Mouse (Mus musculus) layer of hippocampus, postnatal 36 days (tissue): ENCODE measurements at regions not wholly inside any gene's neighbourhood (a gene's known extent, or its start where the extent isn't known, plus 50 kb on each side); places are given as distances from the start of the nearest gene placed in this dataset.

Source experiments
- DNase-seq, 2 experiments: peaks; one replicate each; pipeline ENCODE4 v3.0.0; 2022

DNA sequence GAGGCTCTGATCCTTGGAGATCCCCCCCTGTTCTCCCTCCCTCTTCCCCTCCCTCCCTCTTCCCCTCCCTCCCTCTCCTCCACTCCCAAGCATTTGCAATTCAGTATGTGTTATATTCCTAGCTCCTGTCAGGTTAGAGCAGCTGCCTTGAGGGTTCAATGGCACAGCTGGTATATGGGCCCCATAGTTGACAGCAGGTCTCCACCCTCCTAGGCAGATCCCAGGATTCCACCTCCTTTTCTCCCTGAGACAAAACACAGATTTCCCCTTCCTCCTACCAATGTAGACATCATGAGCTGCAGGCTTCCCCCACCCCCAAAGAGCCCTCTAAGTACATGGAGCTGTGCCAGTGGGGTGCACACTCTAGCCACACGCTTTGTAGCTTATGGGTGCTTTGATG is 137.8 kb downstream of the Unc5cl start:
- no peak for DNase-seq

DNA sequence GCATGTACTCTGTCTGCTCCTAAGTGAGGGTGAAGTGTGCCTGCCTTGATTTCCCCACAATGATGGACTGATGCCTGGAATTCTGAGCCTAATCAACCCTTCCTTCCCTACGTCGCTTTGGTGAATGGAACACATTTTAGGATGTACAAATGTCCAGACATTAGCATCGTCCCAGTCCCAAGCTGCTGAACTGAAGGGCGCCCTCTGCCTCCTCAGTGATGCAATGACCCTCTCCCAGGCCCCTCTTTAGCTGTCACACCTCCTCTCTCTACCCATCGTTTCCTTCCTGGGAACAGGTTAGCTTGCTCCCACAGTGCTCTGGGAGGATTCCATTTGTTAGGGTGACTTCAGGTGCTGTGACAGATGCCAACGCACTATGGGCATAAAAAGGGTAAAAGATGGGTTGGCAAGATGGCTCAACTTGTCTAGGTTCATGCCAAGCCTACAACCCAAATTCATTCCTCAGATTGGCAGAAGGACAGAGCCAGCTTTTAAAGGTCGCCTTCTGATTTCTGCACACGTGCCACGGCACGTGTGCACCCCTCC is 140.8 kb downstream of the Unc5cl start:
- DNase-seq = no peak

DNA sequence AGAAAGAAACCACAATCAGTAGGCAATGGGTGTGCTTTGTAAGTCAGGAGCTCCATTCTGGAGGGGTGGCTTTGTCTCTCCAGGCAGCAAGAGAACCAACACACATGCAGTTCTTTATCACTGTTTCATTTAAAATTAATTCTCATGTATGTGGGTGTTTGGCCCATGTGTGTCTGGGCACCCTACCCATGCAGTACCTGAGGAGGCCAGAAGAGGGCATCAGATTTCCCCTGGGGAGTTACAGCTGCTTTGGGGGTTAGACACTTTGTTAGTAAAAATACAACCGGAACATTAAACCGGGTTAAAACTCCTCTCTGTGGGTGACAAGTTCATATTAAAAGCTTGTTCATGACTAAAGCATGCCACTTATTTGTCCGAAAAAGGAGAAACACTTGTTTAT is 141.7 kb downstream of the Unc5cl start:
- DNase-seq = peak in 1 of 2 experiments; percentile 23

DNA sequence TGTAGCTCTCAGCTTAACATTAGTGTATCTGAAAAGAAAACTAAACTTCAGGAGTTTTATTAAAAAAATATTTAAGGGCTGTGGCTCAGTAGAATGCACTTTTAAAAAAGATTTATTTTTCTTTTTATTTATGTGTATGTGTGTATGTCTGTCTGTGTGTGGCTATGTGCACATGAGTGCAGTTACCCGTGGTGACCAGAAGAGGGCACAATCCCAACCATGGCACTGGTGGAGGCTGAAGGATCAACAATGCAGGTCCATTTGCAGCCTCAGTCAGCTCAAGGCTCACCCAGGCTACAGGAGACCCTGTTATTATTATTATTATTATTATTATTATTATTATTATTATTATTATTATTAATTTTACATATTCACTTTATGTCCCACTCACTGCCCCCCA is 142.6 kb downstream of the Unc5cl start:
- no peak for DNase-seq

DNA sequence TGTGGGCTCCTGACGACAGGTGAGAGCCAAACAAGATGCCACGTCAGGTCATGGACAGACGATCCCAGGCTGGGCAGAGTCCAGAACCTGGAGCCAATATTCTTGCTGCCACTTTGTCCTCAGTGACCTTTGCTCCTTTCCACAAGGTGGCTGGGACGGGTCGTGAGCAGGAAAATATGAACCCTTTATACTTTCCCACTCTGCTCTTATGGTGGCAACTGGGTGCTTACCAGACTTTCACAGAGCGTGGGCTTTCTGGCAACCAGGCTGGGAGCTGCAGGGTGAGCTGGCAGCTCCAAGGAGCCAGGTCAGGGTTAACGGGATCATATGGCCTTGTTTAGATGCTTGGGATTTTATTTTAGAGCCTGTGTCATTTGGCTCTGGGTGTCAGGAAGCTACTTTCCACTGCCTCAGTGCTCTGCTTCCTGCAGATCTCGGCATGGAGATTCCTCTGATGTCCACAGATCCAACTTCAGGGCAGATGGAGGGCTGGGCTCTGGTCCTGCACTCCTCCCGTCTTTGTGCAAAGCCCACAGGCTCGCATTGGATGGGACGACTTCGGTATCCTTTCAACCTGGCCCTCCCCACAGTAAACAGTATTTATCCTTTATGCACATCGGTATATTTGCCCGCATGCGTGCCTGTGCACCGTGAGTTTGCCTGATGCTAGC is 143.9 kb downstream of the Unc5cl start:
- no peak for DNase-seq

DNA sequence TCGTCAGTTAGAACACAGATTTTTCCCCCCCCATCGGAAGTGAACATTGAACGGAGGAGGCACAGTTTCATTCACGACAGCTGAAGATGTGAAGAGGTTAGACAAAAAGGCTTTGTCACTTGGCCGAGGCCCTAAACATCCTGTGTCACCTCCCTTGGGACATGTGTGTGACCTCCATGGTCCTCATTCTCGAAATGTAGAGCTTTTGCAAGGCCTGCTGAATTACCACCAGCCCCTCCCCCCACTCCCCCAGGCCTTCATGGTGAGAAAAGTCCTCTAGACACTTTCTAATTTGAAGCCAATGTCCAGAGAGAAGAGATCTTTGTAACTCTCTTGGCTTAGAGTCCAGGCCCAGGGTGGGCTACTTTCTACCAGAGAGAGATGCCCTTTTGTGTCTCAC is 145.5 kb downstream of the Unc5cl start:
- DNase-seq = no peak

DNA sequence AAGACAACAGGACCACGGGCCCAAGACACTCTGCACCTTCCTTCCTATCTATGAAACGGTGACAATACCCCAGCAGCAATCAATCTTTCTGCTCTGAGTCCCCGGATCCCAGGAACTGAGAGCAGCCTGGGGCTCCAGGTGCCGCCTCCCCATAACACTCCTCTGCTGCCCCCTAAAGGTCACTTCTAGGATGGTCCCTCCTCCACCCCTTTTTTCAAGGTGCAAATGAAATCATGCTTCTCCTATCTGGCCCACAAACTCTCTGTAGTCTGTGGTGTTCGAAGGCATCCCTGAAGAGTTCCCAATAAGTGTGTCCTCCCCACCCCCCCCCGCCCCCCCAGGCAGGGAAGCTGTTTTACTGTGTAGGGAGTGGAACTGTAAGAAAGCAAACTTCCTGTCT is 147.9 kb downstream of the Unc5cl start:
- peak in 1 of 2 experiments; percentile 45 for DNase-seq

DNA sequence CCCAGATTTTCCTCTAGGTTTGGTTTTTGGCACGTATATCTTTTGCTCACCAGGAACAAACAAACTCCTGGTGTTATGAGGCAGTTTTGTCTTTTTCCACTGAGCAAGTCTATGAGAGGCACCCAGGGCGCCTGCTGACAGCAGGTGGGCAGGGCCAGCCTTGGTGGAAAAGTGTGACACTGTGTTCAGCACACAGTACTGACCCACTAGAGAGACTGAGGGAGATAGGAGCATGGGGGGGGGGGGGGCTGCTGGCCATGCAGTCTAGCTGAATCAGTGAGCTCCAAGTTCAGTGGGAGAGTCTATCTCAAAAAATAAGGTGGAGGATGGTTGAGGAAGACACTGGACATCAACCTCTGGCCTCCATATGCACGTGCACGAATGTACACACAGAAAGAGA is 152.1 kb downstream of the Unc5cl start:
- DNase-seq = no peak

DNA sequence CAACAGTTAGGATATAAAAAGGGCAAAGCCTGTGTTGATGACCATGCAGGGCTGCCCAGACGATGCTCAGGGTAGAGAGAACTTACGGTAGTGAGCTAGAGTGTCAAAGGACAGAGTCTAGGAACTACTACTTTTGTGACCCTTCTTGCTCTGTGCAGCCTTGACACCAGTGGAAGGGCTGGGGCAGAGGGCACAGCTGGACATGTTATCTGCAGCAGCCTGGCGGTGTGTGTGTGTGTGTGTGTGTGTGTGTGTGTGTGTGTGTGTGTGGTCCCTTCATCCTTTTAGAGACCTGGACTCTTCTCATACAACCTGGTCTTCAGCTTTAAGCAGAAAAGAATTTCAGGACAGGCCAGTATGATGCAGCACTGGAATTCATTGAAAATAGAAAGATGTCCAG is 153.6 kb downstream of the Unc5cl start:
- DNase-seq = no peak

DNA sequence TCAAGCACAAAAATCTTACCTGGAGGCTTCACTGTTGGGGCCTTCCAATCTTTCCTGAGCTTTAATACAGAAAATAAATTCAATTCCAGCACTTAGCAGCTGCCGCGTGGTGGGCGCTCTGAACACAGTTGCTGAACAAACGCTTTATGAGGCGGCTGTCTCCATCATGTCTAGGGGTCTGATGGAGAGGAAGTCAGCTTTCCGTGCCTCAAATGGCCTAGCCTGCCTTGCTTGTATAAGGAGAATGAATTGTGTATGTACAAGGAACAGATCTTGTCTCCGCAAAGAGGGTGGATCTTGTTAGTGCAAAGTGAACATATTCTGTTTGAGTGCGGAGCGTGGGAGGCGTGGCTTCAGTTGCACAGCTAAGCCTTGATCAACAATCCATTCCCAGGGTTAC is 155.4 kb downstream of the Unc5cl start:
- peak in 1 of 2 experiments; percentile 11 for DNase-seq

DNA sequence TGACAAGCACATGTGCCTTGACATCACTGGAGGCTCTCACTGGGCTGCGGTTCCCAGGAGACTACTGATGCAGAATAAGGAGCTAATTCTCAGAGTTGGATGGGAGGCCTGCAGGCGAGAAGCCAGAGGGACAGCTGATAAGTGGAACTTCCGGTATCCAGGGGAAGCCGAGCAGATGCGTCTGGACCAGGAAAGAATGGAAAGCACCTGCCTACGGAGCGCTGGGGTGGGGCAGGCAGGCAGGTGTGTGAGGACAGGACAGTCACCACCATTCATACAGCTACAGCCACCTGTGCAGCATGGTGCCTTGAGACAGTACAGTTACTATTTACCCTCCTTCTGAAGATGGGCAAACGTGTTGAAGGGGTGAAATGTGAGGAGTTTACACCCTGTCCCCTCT is 156.1 kb downstream of the Unc5cl start:
- no peak for DNase-seq

DNA sequence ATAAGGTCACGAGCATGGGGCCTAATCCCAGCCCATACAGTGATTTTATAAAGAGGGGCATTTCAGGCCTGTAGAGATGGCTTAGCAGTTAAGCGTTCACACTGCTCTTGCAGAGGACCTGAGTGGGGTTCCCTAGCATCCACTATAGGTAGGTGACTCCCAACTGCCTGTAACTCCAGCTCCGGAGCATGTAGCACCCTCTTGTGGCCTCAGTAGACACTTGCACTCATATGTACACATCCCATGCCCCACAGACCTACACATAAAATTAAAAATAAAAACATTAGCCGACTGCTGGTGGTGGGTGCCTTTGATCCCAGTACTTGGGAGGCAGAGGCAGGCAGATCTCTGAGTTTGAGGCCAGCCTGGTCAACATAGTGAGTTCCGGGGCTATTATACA is 158.8 kb downstream of the Unc5cl start:
- no peak for DNase-seq

DNA sequence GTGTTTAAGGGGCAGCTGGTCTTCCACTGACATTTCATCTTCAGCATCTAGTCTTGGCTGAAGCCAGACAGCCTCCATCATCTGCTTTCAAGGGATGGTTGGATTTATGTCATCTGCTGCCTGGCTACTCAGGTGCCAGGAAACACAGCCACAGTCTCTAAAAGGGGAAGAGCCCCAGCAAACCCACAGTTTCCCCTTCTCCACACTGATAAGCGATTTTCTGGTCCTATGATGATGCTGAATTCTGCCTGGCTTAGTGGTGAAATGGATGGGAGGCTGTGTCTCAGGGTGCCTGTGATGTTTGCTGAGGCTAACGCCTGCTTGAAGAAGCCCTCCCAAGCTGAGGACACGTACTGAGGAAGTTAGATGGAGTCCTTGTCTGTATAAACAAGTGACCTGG is 160.5 kb downstream of the Unc5cl start:
- DNase-seq = no peak

DNA sequence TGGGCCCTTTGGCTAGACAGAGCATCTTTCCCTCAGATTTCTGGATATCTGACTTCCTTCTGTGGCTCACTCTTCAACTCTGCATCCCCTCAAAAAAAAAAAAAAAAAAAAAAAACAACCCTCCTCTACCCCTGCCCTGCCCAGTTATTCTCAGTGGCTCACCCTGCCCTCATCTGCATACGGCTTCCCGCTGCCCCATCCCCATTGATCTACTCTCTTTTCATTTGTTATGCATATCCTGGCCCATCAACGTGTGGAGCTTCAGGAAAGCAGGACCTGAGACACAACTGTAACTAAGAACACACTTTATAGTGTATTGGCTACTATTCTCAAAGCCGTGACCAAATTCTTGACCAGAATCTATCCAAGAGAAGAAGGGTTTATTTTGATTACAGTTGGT is 161.5 kb downstream of the Unc5cl start:
- no peak for DNase-seq

DNA sequence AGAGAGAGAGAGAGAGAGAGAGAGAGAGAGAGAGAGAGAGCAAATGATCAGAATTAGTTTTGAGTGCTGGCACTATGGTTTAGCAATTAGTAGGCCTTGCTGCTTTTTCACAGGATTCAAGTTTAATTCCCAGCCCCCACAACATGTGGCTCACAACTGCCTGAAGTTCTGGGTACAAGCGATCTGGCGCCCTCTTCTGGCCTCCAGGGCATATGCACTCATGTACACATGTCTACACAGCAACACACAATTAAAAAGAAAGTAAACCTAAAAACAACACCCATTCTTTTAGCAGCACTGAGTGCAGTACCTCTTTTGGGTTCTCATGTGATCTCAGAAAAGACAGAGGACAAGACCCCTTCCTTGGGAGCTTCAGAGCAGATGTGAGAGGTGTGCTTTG is 166.2 kb downstream of the Unc5cl start:
- no peak for DNase-seq

DNA sequence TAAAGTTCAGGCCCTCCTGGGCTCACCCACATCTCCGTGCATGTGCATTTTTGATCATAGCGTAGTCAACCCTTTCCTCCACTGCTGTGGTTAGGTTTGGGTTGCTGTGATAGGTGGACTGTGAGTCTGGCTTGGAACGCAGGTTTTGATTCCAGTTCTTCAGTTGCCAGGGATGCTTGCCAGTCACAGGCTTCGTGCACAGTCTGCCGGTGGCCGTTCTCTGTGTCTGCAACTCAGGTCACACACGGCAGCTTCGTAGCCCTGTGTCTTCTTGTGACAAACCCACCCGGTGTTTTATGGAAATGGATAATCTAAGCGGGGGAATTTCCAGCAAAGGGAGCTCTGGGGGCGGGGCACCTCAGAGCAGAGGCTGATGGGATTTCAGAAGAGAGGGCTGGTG is 167.0 kb downstream of the Unc5cl start:
- DNase-seq = no peak

DNA sequence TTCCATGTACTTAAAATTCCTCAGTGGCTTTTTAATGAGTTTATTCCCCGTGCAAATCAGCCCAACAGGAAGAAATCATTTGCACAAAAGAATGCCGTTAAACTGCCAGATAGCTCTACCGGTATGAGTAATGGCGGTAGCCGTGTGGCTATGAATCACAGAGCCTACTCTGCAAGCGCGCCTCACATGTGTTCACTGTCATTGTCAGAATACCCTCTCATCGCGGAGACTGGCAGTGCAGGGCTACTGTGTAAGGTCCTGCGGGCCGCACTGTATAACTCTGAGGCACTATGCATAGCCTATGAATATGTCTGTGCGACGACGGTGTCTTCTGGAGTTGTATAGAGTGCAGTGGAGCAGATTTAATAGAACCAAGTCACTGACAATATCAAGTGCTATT is 170.2 kb downstream of the Unc5cl start:
- no peak for DNase-seq

DNA sequence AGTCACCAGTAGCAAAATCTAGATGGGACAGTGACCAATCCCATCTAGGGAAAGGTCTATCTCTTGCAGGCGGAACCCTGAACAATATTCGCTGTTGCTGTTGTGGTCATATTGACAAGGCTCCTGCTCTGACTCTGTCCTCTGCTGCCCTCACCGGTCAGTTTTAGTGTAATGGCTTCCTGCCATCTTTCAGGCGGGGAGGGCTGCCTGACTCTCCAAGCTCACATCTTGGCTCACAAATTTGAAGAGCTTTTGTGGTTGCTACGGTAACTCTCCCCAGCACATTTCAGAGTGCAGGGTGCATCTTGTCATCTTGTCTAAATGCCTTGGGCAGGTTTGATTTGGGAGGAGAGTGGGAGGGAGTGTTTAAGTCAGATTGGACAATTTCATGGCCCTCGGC is 171.3 kb downstream of the Unc5cl start:
- no peak for DNase-seq

DNA sequence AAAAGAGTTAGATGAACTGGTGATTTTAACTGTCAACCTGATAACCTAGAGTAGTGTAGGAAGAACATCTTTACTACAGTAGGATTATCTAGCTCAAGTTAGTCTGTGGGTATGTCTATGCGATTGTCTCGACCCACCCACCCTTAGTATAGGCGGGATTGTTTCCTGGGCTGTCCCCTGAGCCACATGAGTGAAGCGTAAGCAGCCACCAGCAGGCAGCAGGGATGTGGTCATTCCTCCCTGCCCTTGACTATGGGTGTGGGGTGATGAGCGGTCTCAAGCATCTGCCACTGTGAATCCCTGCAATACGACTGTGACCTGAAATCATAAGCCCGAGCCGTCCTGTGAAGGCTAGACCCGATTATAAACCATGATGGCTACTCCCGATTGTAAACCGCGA is 184.9 kb downstream of the Unc5cl start:
- no peak for DNase-seq

DNA sequence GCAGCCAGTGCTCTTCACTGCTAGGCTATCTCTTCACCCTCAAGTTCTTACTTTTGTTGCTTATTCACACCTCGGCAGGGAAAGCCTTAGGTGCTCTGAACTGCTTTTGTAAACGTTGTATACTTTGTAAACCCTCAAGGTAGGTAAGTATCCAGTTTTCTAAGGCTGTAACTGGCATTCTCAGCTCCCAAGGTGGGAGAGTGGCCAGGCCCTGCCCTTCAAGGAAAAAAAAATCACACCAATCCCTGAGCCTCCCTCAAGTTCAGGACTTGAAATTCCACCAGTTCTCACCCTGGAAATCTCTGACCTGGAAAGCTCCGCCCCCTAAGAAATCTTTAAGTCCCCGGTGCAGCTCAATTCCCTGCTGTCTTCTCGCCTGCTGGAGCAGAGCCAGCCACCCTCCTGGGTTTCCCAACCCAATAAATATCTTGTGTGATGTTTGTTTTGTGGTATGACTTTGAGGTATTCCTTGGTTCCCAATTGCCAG is 188.9 kb downstream of the Unc5cl start:
- DNase-seq = no peak

DNA sequence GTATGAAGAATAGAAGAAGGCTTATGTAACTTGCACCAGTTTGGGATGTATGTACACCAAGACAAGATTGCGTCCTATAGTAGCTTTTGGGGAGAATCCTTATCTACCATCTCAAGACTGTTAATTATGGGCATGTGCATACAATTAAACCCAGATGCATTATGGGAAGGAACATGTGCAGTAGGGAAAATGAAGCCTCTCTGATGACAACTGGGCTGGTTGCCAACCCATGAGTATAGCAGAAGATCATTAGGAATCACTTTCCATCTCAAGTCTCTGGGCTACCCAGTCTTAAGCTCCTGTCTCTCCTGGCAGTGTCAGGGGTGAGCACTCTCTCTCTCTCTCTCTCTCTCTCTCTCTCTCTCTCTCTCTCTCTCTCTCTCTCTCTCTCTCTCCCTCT is 190.4 kb downstream of the Unc5cl start:
- no peak for DNase-seq

DNA sequence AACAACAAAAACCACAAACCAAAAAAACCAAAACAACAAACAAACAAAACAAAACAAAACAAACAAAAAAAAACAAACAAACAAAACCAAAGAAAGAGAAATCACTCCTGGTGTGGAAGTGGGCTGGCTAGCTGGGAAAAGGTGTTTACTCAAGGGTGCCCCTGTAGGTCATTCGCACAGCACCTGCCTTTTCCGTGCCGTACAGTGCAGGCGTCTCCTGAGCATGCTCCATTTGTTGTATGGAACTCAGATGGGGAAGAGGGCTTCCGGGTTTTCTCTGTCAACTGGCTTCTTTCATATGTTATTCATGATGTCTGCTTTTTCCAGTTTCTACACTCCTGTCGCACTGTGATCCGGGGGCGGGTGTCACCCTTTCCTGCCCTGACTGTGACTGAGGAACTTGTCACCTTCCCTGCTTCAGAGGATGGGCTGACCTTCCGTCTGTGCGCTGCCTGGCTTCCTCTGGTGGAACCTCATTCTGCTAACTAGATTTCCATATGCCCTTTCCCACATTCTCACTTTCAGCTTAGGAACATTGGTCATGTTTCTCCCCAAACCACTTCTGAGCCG is 192.0 kb downstream of the Unc5cl start:
- no peak for DNase-seq

DNA sequence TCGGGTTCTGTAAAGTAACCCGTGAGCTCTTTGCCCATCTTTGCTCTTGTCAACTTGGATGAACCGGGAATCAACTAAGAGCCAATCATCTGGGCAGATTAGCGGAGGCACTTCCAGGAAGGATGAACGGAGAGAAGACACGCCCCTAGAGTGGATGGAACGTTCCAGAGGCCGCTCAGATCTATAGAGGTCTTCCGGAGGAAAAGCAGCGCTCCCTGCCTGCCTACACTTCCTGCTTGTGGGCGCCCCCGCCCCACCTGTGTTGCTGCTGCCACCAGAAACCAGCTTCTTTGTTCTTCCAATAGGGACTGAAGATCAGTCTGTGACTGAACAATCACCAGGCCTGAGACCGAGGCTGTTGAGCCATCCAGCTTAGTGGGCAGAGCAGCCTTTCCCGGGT is 192.7 kb downstream of the Unc5cl start:
- DNase-seq = no peak

DNA sequence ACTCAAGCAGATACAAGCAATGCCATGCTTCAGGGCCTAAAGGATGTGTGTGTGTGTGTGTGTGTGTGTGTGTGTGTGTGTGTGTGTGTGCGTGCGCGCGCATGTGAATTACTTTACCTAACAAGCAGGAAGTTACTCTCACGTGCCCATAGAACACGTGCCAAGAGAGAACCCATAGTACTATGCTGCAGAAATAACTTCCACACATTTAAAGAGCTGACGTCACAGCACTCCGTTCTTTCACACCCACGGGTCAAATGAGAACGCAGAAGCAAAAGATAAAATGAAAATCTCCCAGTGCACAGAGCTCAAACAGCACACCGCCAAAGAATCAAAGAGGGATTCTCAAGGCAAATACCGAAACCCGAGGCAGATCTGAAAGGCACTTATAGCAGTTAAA is 195.9 kb downstream of the Unc5cl start:
- DNase-seq = no peak

DNA sequence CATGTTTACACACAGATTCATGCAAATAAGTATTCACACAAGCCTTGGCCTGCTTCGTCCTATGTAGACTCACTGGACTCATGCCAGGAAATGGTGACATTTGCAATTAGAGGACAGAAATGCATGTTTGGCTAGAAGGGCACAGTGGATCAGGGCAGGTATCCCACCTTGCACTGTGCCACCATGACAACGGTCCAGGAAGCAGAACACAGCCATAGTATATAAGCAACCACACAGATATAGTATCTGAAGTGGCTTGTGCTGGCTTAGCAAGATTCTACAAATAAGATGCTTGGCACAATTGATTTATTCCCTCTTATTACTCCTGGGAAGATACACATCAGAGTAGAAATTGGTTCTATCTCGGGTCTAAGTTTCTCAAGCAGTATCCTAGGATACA is 218.0 kb downstream of the Unc5cl start:
- no peak for DNase-seq
